Mouse (Mus musculus) thymus, adult 2 months (tissue): ENCODE data around the gene Thnsl1. TPM values are rescaled to one million over a fixed set of nuclear protein-coding genes. Genes with fewer than 3 reads are reported as not detected.
A peak's percentile ranks its signal among the peaks of the same experiment; 100 is the strongest.

ENCODE experiments used
- DNase-seq: peaks from one replicate; pipeline ENCODE4 v3.0.0; 2021
- H3K27ac ChIP-seq: fragments of 200-500 bp; 2 replicates; pipeline ENCODE4 v1.5.1; 2012; ENCODE audit warnings: low read length, control low read depth; ENCODE audit not compliant: control insufficient read depth, insufficient read depth
- H3K27me3 ChIP-seq: fragments of 200-500 bp; 2 replicates; pipeline ENCODE4 v1.6.1; 2012; ENCODE audit warnings: mild to moderate bottlenecking, low read length, moderate library complexity, mixed read lengths; ENCODE audit not compliant: control insufficient read depth, insufficient read depth
- H3K36me3 ChIP-seq: fragments of 200-500 bp; 2 replicates; pipeline ENCODE4 v1.6.1; 2012; ENCODE audit warnings: mild to moderate bottlenecking, low read length, moderate library complexity; ENCODE audit not compliant: control insufficient read depth, insufficient read depth
- H3K4me1 ChIP-seq: fragments of 200-500 bp; replicated peaks from 2 replicates; pipeline ENCODE4 v1.6.1; 2012; ENCODE audit warnings: low read length; ENCODE audit not compliant: control insufficient read depth, insufficient read depth
- H3K4me3 ChIP-seq: fragments of 200-500 bp; 2 replicates; pipeline ENCODE4 v1.5.1; 2012; ENCODE audit warnings: mild to moderate bottlenecking, low read length, control low read depth, moderate library complexity; ENCODE audit not compliant: control insufficient read depth, insufficient read depth
- CTCF ChIP-seq: fragments of 200-500 bp; IDR thresholded peaks from 2 replicates; pipeline ENCODE4 v1.5.1; 2012; ENCODE audit warnings: mild to moderate bottlenecking, control low read depth, low read length, moderate library complexity, borderline replicate concordance; ENCODE audit not compliant: control insufficient read depth, poor library complexity, insufficient read depth; ENCODE audit errors: extremely low read depth
- POLR2A ChIP-seq: fragments of 200-500 bp; IDR thresholded peaks from 2 replicates; pipeline ENCODE4 v1.6.1; 2012; ENCODE audit warnings: mild to moderate bottlenecking, low read length, control low read depth, moderate library complexity; ENCODE audit not compliant: control insufficient read depth, poor library complexity, insufficient read depth; ENCODE audit errors: extremely low read depth
- whole genome bisulfite sequencing: fragments of 180-500 bp; shearing (Covaris S2); methylation state at CpG from one replicate; pipeline ENCODE4 v1.1.7; 2018; 5-methylcytosine and 5-hydroxymethylcytosine counted together
- polyA plus RNA-seq: library from polyadenylated mRNA; depleted of rRNA; stranded (reverse); fragments of >200 nt; gene quantifications from 2 replicates; pipeline ENCODE4 v1.2.3, GENCODE M21; 2012; rRNA removed

The Thnsl1 gene
- 1.7 and 3.0 TPM in 2 replicates for polyA plus RNA-seq

- Histone ChIP-seq H3K36me3 (no peaks in the 10 kb centered on the region), H3K4me1 (peaks cover 5% of the 10 kb centered on the region), H3K27me3 (no peaks in the 10 kb centered on the region), H3K27ac (no peak within 1 kb of the TSS), H3K4me3 (peak within 1 kb of the TSS; percentile 91)
- 2% methylated on average over 43 of the region's 43 CpGs for WGBS
- peak; percentile 99 for DNase-seq
- TF ChIP-seq CTCF (peak; percentile 48; the same call in 1 of the 2 replicates), POLR2A (peak; percentile 76; the same call in 1 of the 2 replicates)
These were observed at the start of gene Thnsl1, which contains the start of gene Enkur for GRCm38 (mm10) chr2:21204912-21205830. Gene Thnsl1, plus strand, starts transcription at chr2:21205724. Gene Enkur, minus strand, starts transcription at chr2:21205365.

- Histone ChIP-seq H3K4me1 (no peaks in the 10 kb centered on the region), H3K27me3 (no peaks in the 10 kb centered on the region), H3K4me3 (no peak overlapping the region), H3K36me3 (no peaks in the 10 kb centered on the region), H3K27ac (no peak overlapping the region)
- WGBS, result 91% methylated on average over 8 of the region's 8 CpGs
- no peak for DNase-seq
- no peak for TF ChIP-seq CTCF
- TF ChIP-seq POLR2A, result no peak
These were observed 41.2 kb upstream of the Thnsl1 start for GRCm38 (mm10) chr2:21164296-21164695.

- no peak for DNase-seq
- Histone ChIP-seq H3K27ac (no peak overlapping the region), H3K27me3 (no peaks in the 10 kb centered on the region), H3K4me1 (no peaks in the 10 kb centered on the region), H3K36me3 (no peaks in the 10 kb centered on the region), H3K4me3 (no peak overlapping the region)
- TF ChIP-seq CTCF (no peak), POLR2A (no peak)
- 95% methylated on average over 1 of the region's 1 CpGs for WGBS
These were observed 37.6 kb upstream of the Thnsl1 start for GRCm38 (mm10) chr2:21167916-21168315.

GRCm38 (mm10) chr2:21172797-21173196, 32.7 kb upstream of the Thnsl1 start:
- WGBS, result 79% methylated on average over 3 of the region's 3 CpGs
- Histone ChIP-seq H3K4me3 (no peak overlapping the region), H3K4me1 (no peaks in the 10 kb centered on the region), H3K36me3 (no peaks in the 10 kb centered on the region), H3K27me3 (no peaks in the 10 kb centered on the region), H3K27ac (no peak overlapping the region)
- TF ChIP-seq CTCF (no peak), POLR2A (no peak)
- no peak for DNase-seq

GRCm38 (mm10) chr2:21179136-21179535, 26.4 kb upstream of the Thnsl1 start:
- Histone ChIP-seq H3K4me3 (no peak overlapping the region), H3K27me3 (no peaks in the 10 kb centered on the region), H3K27ac (no peak overlapping the region), H3K36me3 (no peaks in the 10 kb centered on the region), H3K4me1 (no peaks in the 10 kb centered on the region)
- 44% methylated on average over 5 of the region's 5 CpGs for WGBS
- no peak for DNase-seq
- TF ChIP-seq POLR2A, result no peak
- no peak for TF ChIP-seq CTCF

GRCm38 (mm10) chr2:21182811-21183210, 22.7 kb upstream of the Thnsl1 start:
- TF ChIP-seq CTCF (no peak), POLR2A (no peak)
- H3K36me3 ChIP-seq, result no peaks in the 10 kb centered on the region
- no peak for DNase-seq
- WGBS, result 71% methylated on average over 1 of the region's 1 CpGs
- no peaks in the 10 kb centered on the region for H3K27me3 ChIP-seq
- no peak overlapping the region for H3K4me3 ChIP-seq
- no peak overlapping the region for H3K27ac ChIP-seq
- no peaks in the 10 kb centered on the region for H3K4me1 ChIP-seq
